Mouse (Mus musculus) liver, adult 2 months (tissue): ENCODE results near the gene Krtap27-1. TPM values are rescaled to one million over a fixed set of nuclear protein-coding genes. Genes with fewer than 3 reads are reported as not detected.

Experiments used
- DNase-seq: peaks from one replicate; pipeline ENCODE4 v3.0.0-alpha.2; 2011; ENCODE audit warnings: low read depth, low spot score; ENCODE audit errors: extremely low read depth
- H3K27ac ChIP-seq: fragments of 200-500 bp; replicated peaks from 2 replicates; pipeline ENCODE4 v1.5.1; 2012; ENCODE audit warnings: low read depth, mild to moderate bottlenecking, control low read depth, inconsistent platforms, low read length; ENCODE audit not compliant: insufficient read depth
- H3K27me3 ChIP-seq: fragments of 200-500 bp; 2 replicates; pipeline ENCODE4 v1.6.1; 2012; ENCODE audit warnings: mild to moderate bottlenecking, moderate library complexity, low read length, inconsistent platforms; ENCODE audit not compliant: control insufficient read depth, insufficient read depth
- H3K36me3 ChIP-seq: fragments of 200-500 bp; 2 replicates; pipeline ENCODE4 v1.6.1; 2012; ENCODE audit warnings: low read length, inconsistent platforms; ENCODE audit not compliant: control insufficient read depth, insufficient read depth
- H3K4me1 ChIP-seq: fragments of 200-500 bp; 2 replicates; pipeline ENCODE4 v1.6.1; 2011; ENCODE audit warnings: low read length; ENCODE audit not compliant: control insufficient read depth, insufficient read depth
- H3K4me3 ChIP-seq: fragments of 200-500 bp; 2 replicates; pipeline ENCODE4 v1.5.1; 2011; ENCODE audit warnings: low read depth, mild to moderate bottlenecking, control low read depth, low read length, moderate library complexity; ENCODE audit not compliant: insufficient read depth
- H3K79me2 ChIP-seq: fragments of 200-500 bp; 2 replicates; pipeline ENCODE4 v1.6.1; 2012; ENCODE audit warnings: inconsistent platforms, mild to moderate bottlenecking, low read length, moderate library complexity; ENCODE audit not compliant: control insufficient read depth, insufficient read depth
- H3K9ac ChIP-seq: fragments of 200-500 bp; 2 replicates; pipeline ENCODE4 v1.6.1; 2012; ENCODE audit warnings: low read depth, mild to moderate bottlenecking, control low read depth, inconsistent platforms, low read length
- CTCF ChIP-seq: fragments of 200-500 bp; IDR thresholded peaks from 2 replicates; pipeline ENCODE4 v1.5.1; 2011; ENCODE audit warnings: low read depth, low read length, control low read depth
- POLR2A ChIP-seq: fragments of 200-500 bp; IDR thresholded peaks from 2 replicates; pipeline ENCODE4 v1.6.1; 2011; ENCODE audit warnings: low read length, control low read depth; ENCODE audit not compliant: insufficient read depth; ENCODE audit errors: extremely low read depth
- WGBS: fragments of 180-500 bp; shearing (Covaris S2); methylation state at CpG from one replicate; pipeline ENCODE4 v1.1.7; 2018; 5-methylcytosine and 5-hydroxymethylcytosine counted together
- polyA plus RNA-seq: library from polyadenylated mRNA; depleted of rRNA; stranded (reverse); fragments of >200 nt; gene quantifications from 2 replicates; pipeline ENCODE4 v1.2.3, GENCODE M21; 2012; rRNA removed
- total RNA-seq: library from RNA; depleted of rRNA; stranded (reverse); fragments of >200 nt; gene quantifications from 2 replicates; pipeline ENCODE4 v1.2.3, GENCODE M21; 2014; rRNA removed

Krtap27-1 gene
- total and polyA plus RNA-seq, 2 experiments, result not detected

DNA sequence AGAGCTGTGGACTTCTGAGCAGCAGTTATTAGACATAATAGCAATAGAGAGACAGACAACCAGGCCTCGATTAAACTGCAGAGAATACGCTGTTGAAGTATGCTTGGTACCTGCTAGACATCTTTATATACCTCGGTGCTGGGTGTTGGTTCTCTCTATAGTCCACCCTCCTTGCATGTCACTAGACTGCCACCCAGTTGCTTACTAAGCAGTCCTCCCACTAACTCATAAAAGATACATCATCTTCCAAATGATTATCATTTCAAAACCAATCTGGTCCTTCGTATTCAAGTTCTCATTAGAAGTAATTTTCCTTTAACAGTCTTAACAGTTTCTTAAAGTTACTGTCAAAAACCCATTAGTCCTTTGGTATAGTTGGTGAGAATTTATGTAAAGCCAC lies 43.9 kb downstream of the Krtap27-1 start, which contains the start of gene 2310079G19Rik:
TSS of gene 2310079G19Rik (minus strand) at position 101 of the 400 bp plus-strand sequence.
- H3K27ac ChIP-seq, result no peak within 1 kb of the TSS
- H3K4me1 ChIP-seq, result peaks cover 4% of the 10 kb centered on the region; the same call in 1 of the 2 replicates
- H3K27me3 ChIP-seq, result no peaks in the 10 kb centered on the region
- WGBS, result 94% methylated on average over 4 of the region's 4 CpGs
- H3K36me3 ChIP-seq, result no peaks in the 10 kb centered on the region
- H3K79me2 ChIP-seq, result no peaks in the 10 kb centered on the region
- H3K4me3 ChIP-seq, result no peak within 1 kb of the TSS
- TF ChIP-seq POLR2A, result no peak
- TF ChIP-seq CTCF, result no peak
- no peak within 1 kb of the TSS for H3K9ac ChIP-seq
- no peak for DNase-seq

Other genes starting within 250 kb of the Krtap27-1 start
- gene Cldn17, start 164.7 kb downstream of the Krtap27-1 start, total RNA-seq, result not detected in 2 replicates
- not detected in 2 replicates for gene Cldn17, start 164.7 kb downstream of the Krtap27-1 start, polyA plus RNA-seq
- 0.13 and 0.37 TPM in 2 replicates for gene Cldn8, start 108.5 kb downstream of the Krtap27-1 start, total RNA-seq
- gene Cldn8, start 108.5 kb downstream of the Krtap27-1 start, polyA plus RNA-seq, result 0.05 TPM in 1 of 2 replicates, not detected in the other
- not detected in 2 replicates for gene Krtap24-1, start 59.4 kb downstream of the Krtap27-1 start, total RNA-seq
- not detected in 2 replicates for gene Krtap24-1, start 59.4 kb downstream of the Krtap27-1 start, polyA plus RNA-seq
- gene 2310079G19Rik, start 44.0 kb downstream of the Krtap27-1 start, total RNA-seq, result not detected in 2 replicates
- gene 2310079G19Rik, start 44.0 kb downstream of the Krtap27-1 start, polyA plus RNA-seq, result not detected in 2 replicates
- gene Krtap26-1, start 23.9 kb downstream of the Krtap27-1 start, total RNA-seq, result not detected in 2 replicates
- not detected in 2 replicates for gene Krtap26-1, start 23.9 kb downstream of the Krtap27-1 start, polyA plus RNA-seq
- gene 2310061N02Rik, start 36.3 kb upstream of the Krtap27-1 start, total RNA-seq, result not detected in 2 replicates
- not detected in 2 replicates for gene 2310061N02Rik, start 36.3 kb upstream of the Krtap27-1 start, polyA plus RNA-seq
- gene Krtap13-1, start 57.2 kb upstream of the Krtap27-1 start, total RNA-seq, result not detected in 2 replicates
- gene Krtap13-1, start 57.2 kb upstream of the Krtap27-1 start, polyA plus RNA-seq, result not detected in 2 replicates
- gene Krtap13, start 80.0 kb upstream of the Krtap27-1 start, total RNA-seq, result not detected in 2 replicates
- not detected in 2 replicates for gene Krtap13, start 80.0 kb upstream of the Krtap27-1 start, polyA plus RNA-seq
- not detected in 2 replicates for gene 2310034C09Rik, start 87.2 kb upstream of the Krtap27-1 start, total RNA-seq
- not detected in 2 replicates for gene 2310034C09Rik, start 87.2 kb upstream of the Krtap27-1 start, polyA plus RNA-seq
- gene 2310057N15Rik, start 102.5 kb upstream of the Krtap27-1 start, total RNA-seq, result not detected in 2 replicates
- gene 2310057N15Rik, start 102.5 kb upstream of the Krtap27-1 start, polyA plus RNA-seq, result not detected in 2 replicates
- gene Gm5965, start 106.2 kb upstream of the Krtap27-1 start, total RNA-seq, result not detected in 2 replicates
- not detected in 2 replicates for gene Gm5965, start 106.2 kb upstream of the Krtap27-1 start, polyA plus RNA-seq
- gene Gm20741, start 140.5 kb upstream of the Krtap27-1 start, total RNA-seq, result not detected in 2 replicates
- gene Gm20741, start 140.5 kb upstream of the Krtap27-1 start, polyA plus RNA-seq, result not detected in 2 replicates
- gene Krtap15, start 148.5 kb upstream of the Krtap27-1 start, total RNA-seq, result not detected in 2 replicates
- gene Krtap15, start 148.5 kb upstream of the Krtap27-1 start, polyA plus RNA-seq, result not detected in 2 replicates
- not detected in 2 replicates for gene Krtap14, start 154.5 kb upstream of the Krtap27-1 start, total RNA-seq
- gene Krtap14, start 154.5 kb upstream of the Krtap27-1 start, polyA plus RNA-seq, result not detected in 2 replicates
- not detected in 2 replicates for gene Krtap19-1, start 197.7 kb upstream of the Krtap27-1 start, total RNA-seq
- gene Krtap19-1, start 197.7 kb upstream of the Krtap27-1 start, polyA plus RNA-seq, result not detected in 2 replicates
- not detected in 2 replicates for gene Krtap19-2, start 202.6 kb upstream of the Krtap27-1 start, total RNA-seq
- gene Krtap19-2, start 202.6 kb upstream of the Krtap27-1 start, polyA plus RNA-seq, result not detected in 2 replicates
- gene Krtap19-3, start 206.4 kb upstream of the Krtap27-1 start, total RNA-seq, result not detected in 2 replicates
- gene Krtap19-3, start 206.4 kb upstream of the Krtap27-1 start, polyA plus RNA-seq, result not detected in 2 replicates
- not detected in 2 replicates for gene Krtap19-4, start 213.4 kb upstream of the Krtap27-1 start, total RNA-seq
- not detected in 2 replicates for gene Krtap19-4, start 213.4 kb upstream of the Krtap27-1 start, polyA plus RNA-seq
- not detected in 2 replicates for gene Krtap19-5, start 224.8 kb upstream of the Krtap27-1 start, total RNA-seq
- not detected in 2 replicates for gene Krtap19-5, start 224.8 kb upstream of the Krtap27-1 start, polyA plus RNA-seq